Mouse (Mus musculus) cortical plate, adult 2 months (tissue): ENCODE results near the gene Dusp10. TPM values are rescaled to one million over a fixed set of nuclear protein-coding genes. Genes with fewer than 3 reads are reported as not detected.

Experiments used
- H3K27ac ChIP-seq: fragments of 200-500 bp; 2 replicates; pipeline ENCODE4 v1.5.1; 2012; ENCODE audit warnings: low read length, control low read depth, inconsistent platforms; ENCODE audit not compliant: insufficient read depth
- H3K4me1 ChIP-seq: fragments of 200-500 bp; 2 replicates; pipeline ENCODE4 v1.6.1; 2011; ENCODE audit warnings: low read length; ENCODE audit not compliant: control insufficient read depth, insufficient read depth
- H3K4me3 ChIP-seq: fragments of 200-500 bp; 2 replicates; pipeline ENCODE4 v1.5.1; 2011; ENCODE audit warnings: mild to moderate bottlenecking, low read length, control low read depth; ENCODE audit not compliant: insufficient read depth
- CTCF ChIP-seq: fragments of 200-500 bp; IDR thresholded peaks from 2 replicates; pipeline ENCODE4 v1.5.1; 2011; ENCODE audit warnings: mild to moderate bottlenecking, control low read depth, low read length; ENCODE audit not compliant: insufficient read depth; ENCODE audit errors: extremely low read depth
- POLR2A ChIP-seq: fragments of 200-500 bp; IDR thresholded peaks from 2 replicates; pipeline ENCODE4 v1.6.1; 2011; ENCODE audit warnings: mild to moderate bottlenecking, low read length, control low read depth; ENCODE audit not compliant: insufficient read depth; ENCODE audit errors: extremely low read depth
- polyA plus RNA-seq: library from polyadenylated mRNA; depleted of rRNA; stranded (reverse); fragments of >200 nt; gene quantifications from 2 replicates; pipeline ENCODE4 v1.2.3, GENCODE M21; 2012

The Dusp10 gene
- polyA plus RNA-seq, 1 experiment: 8.9 TPM

GRCm38 (mm10) chr1:184053141-184053540 is 40.0 kb downstream of the Dusp10 start:
- Histone ChIP-seq H3K4me1 (no peaks in the 10 kb centered on the region; the same call in 1 of the 2 replicates), H3K27ac (no peak overlapping the region), H3K4me3 (no peak overlapping the region)
- TF ChIP-seq POLR2A (no peak), CTCF (no peak)

GRCm38 (mm10) chr1:184053711-184054110 is 40.6 kb downstream of the Dusp10 start:
- no peaks in the 10 kb centered on the region; the same call in 1 of the 2 replicates for H3K4me1 ChIP-seq
- TF ChIP-seq POLR2A (no peak), CTCF (no peak)
- no peak overlapping the region for H3K4me3 ChIP-seq
- no peak overlapping the region for H3K27ac ChIP-seq

- Histone ChIP-seq H3K4me1 (no peaks in the 10 kb centered on the region; the same call in 1 of the 2 replicates), H3K4me3 (no peak overlapping the region), H3K27ac (no peak overlapping the region)
- TF ChIP-seq CTCF: no peak
- TF ChIP-seq POLR2A: no peak
Observed at GRCm38 (mm10) chr1:184054176-184054575, 41.1 kb downstream of the Dusp10 start.

- H3K4me3 ChIP-seq: no peak overlapping the region
- no peak overlapping the region for H3K27ac ChIP-seq
- TF ChIP-seq POLR2A (no peak), CTCF (no peak)
- no peaks in the 10 kb centered on the region; the same call in 1 of the 2 replicates for H3K4me1 ChIP-seq
Observed at GRCm38 (mm10) chr1:184058206-184058605, 45.1 kb downstream of the Dusp10 start.

GRCm38 (mm10) chr1:184059814-184060213 is 46.7 kb downstream of the Dusp10 start:
- Histone ChIP-seq H3K27ac (no peak overlapping the region), H3K4me3 (no peak overlapping the region), H3K4me1 (no peaks in the 10 kb centered on the region)
- no peak for TF ChIP-seq POLR2A
- TF ChIP-seq CTCF: no peak

- TF ChIP-seq POLR2A (no peak), CTCF (no peak)
- no peak overlapping the region for H3K4me3 ChIP-seq
- H3K4me1 ChIP-seq: no peaks in the 10 kb centered on the region
- H3K27ac ChIP-seq: no peak overlapping the region
Observed at GRCm38 (mm10) chr1:184060381-184060780, 47.3 kb downstream of the Dusp10 start.

GRCm38 (mm10) chr1:184060828-184061734 is 48.0 kb downstream of the Dusp10 start:
- no peak for TF ChIP-seq CTCF
- no peak for TF ChIP-seq POLR2A
- Histone ChIP-seq H3K27ac (no peak overlapping the region), H3K4me3 (no peak overlapping the region)

GRCm38 (mm10) chr1:184061901-184062300 is 48.8 kb downstream of the Dusp10 start:
- TF ChIP-seq POLR2A (no peak), CTCF (no peak)
- Histone ChIP-seq H3K4me3 (no peak overlapping the region), H3K27ac (no peak overlapping the region), H3K4me1 (no peaks in the 10 kb centered on the region)

More at GRCm38 (mm10) chr1:184060828-184061734, 48.0 kb downstream of the Dusp10 start:
- H3K4me1 ChIP-seq: no peaks in the 10 kb centered on the region

GRCm38 (mm10) chr1:184064306-184064705 is 51.2 kb downstream of the Dusp10 start:
- no peak for TF ChIP-seq CTCF
- Histone ChIP-seq H3K4me1 (no peaks in the 10 kb centered on the region; the same call in 1 of the 2 replicates), H3K4me3 (no peak overlapping the region), H3K27ac (no peak overlapping the region)
